Mouse (Mus musculus): ENCODE measurements around the gene Bbc3.
"Not testable (repeated sequence)": the region's sequence is repeated elsewhere in the genome, so short reads cannot be mapped to it uniquely, and the experiment has no call there.

Bbc3 gene

GRCm38 (mm10) chr7:16307141-16307540 is 1.1 kb upstream of the Bbc3 start:
- not testable (repeated sequence) for DNase-seq (ENCODE audit: low read depth, low spot score); H3K27me3 ChIP-seq (ENCODE audit: control insufficient read depth, insufficient read depth, low read length, poor library complexity, severe bottlenecking); H3K36me3 ChIP-seq (ENCODE audit: control insufficient read depth, insufficient read depth, low read length, poor library complexity, severe bottlenecking)

- Histone ChIP-seq H3K36me3 (ENCODE audit: control insufficient read depth, insufficient read depth, low read length, poor library complexity, severe bottlenecking) (no peaks in the 10 kb centered on the region), H3K27me3 (ENCODE audit: control insufficient read depth, insufficient read depth, low read length, poor library complexity, severe bottlenecking) (no peaks in the 10 kb centered on the region)
- peak; percentile 67 for DNase-seq (ENCODE audit: low read depth, low spot score)
Measured at GRCm38 (mm10) chr7:16308555-16309317, 543 bp downstream of the Bbc3 start.

DNA sequence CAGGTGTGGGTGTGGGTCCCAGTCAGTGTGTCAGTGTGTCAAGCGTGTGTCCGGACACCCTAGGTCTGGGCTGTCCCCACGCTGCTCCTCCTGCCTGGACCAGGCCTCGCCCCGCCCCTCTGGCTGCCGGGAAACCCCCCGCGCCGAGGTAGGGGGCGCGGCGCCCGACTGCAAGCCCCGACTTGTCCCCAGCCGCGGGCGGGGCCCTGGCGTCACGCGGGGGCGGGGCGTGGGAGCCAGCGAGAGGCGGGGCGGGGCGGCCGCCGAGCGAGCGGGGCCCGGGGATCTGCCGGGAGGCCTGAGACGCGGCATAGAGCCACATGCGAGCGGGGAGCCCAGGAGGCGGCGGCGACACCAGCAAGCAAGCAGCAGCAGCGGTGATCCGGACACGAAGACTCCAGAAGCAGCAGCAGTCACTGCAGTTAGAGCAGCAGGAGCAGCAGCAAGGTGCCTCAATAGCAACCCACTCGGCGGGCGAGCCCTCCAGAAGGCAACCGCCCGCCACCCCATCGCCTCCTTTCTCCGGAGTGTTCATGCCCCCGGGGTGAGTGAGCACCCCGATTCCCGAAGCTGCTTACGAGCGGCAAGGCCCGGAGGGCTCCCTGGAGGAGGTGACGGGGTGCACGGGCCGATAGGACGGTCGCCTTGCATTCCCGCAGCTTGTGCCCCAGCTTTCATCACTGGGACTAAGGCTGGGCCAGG is 1.3 kb downstream of the Bbc3 start:
- H3K36me3 ChIP-seq (ENCODE audit: control insufficient read depth, insufficient read depth, low read length, poor library complexity, severe bottlenecking): no peaks in the 10 kb centered on the region
- H3K27me3 ChIP-seq (ENCODE audit: control insufficient read depth, insufficient read depth, low read length, poor library complexity, severe bottlenecking): no peaks in the 10 kb centered on the region
- peak; percentile 89 for DNase-seq (ENCODE audit: low read depth, low spot score)

DNA sequence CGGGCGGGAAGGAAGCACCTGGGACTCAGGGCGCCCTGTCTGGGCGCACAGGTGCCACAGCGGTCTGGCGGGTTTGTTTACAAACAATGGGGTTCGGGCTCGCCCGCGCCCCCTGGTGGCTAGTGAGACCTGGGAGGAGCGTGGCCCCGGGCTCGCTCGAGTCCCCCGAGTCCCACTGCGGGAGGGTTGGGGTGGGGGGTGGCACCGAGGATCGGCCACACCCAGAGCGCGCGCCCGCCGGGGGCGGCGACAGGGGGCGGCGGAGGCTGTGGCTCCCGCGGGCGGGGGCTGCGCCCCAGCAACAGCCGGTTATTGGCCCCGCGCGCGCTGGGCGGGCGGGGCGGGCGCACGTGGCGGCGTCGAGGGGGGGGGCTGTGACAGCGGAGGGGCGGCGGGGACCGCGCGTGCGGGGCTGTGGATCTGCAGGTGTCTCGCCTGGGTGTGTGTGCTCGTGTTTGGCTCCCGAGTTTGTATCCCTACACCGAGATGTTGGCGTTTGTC is 1.9 kb downstream of the Bbc3 start:
- Histone ChIP-seq H3K27me3 (ENCODE audit: control insufficient read depth, insufficient read depth, low read length, poor library complexity, severe bottlenecking) (no peaks in the 10 kb centered on the region), H3K36me3 (ENCODE audit: control insufficient read depth, insufficient read depth, low read length, poor library complexity, severe bottlenecking) (no peaks in the 10 kb centered on the region)
- DNase-seq (ENCODE audit: low read depth, low spot score): peak; percentile 91

- peak; percentile 68 for DNase-seq (ENCODE audit: low read depth, low spot score)
- H3K36me3 ChIP-seq (ENCODE audit: control insufficient read depth, insufficient read depth, low read length, poor library complexity, severe bottlenecking): no peaks in the 10 kb centered on the region
Measured at GRCm38 (mm10) chr7:16310521-16311452, 2.6 kb downstream of the Bbc3 start.

GRCm38 (mm10) chr7:16311453-16312004 is 3.3 kb downstream of the Bbc3 start:
- Histone ChIP-seq H3K36me3 (ENCODE audit: control insufficient read depth, insufficient read depth, low read length, poor library complexity, severe bottlenecking) (no peaks in the 10 kb centered on the region), H3K27me3 (ENCODE audit: control insufficient read depth, insufficient read depth, low read length, poor library complexity, severe bottlenecking) (no peaks in the 10 kb centered on the region)
- peak; percentile 52 for DNase-seq (ENCODE audit: low read depth, low spot score)

More at GRCm38 (mm10) chr7:16310521-16311452, 2.6 kb downstream of the Bbc3 start:
- no peaks in the 10 kb centered on the region for H3K27me3 ChIP-seq (ENCODE audit: control insufficient read depth, insufficient read depth, low read length, poor library complexity, severe bottlenecking)

- Histone ChIP-seq H3K27me3 (ENCODE audit: control insufficient read depth, insufficient read depth, low read length, poor library complexity, severe bottlenecking) (no peaks in the 10 kb centered on the region), H3K36me3 (ENCODE audit: control insufficient read depth, insufficient read depth, low read length, poor library complexity, severe bottlenecking) (no peaks in the 10 kb centered on the region)
- DNase-seq (ENCODE audit: low read depth, low spot score): peak; percentile 31
Measured at GRCm38 (mm10) chr7:16312011-16312671, 3.9 kb downstream of the Bbc3 start.

DNA sequence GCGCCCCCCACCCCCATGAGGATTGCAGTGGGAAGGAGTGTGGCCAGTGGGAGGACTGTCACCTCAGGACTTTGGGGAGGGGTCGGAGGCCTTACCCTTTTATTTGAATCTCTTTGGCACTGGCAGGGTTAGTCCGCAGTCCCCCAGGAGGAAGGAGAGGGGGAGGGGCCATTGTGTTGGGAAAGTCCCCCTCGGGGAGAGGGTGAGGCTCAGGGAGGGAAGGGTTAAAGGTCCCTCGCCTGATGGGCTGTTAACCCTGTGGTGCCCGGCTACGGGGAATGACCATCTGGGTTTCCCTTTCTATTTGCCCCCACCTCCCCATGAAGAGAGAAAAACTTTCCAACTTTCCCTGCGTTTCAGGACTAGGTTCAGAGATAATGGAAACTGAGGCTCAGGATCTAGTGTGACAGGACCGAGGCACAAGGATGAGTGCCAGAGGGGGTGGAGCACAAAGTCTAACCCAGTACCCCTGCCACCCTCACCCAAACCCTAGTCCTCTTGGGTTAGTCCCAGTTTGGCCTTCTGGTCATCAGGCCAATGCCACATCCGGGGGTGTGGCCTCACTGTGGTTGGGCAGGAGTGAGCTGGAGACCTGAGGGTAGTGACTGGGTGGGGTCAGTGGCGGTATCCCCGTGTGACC is 4.6 kb downstream of the Bbc3 start:
- Histone ChIP-seq H3K27me3 (ENCODE audit: control insufficient read depth, insufficient read depth, low read length, poor library complexity, severe bottlenecking) (no peaks in the 10 kb centered on the region), H3K36me3 (ENCODE audit: control insufficient read depth, insufficient read depth, low read length, poor library complexity, severe bottlenecking) (no peaks in the 10 kb centered on the region)
- DNase-seq (ENCODE audit: low read depth, low spot score): peak; percentile 65

DNA sequence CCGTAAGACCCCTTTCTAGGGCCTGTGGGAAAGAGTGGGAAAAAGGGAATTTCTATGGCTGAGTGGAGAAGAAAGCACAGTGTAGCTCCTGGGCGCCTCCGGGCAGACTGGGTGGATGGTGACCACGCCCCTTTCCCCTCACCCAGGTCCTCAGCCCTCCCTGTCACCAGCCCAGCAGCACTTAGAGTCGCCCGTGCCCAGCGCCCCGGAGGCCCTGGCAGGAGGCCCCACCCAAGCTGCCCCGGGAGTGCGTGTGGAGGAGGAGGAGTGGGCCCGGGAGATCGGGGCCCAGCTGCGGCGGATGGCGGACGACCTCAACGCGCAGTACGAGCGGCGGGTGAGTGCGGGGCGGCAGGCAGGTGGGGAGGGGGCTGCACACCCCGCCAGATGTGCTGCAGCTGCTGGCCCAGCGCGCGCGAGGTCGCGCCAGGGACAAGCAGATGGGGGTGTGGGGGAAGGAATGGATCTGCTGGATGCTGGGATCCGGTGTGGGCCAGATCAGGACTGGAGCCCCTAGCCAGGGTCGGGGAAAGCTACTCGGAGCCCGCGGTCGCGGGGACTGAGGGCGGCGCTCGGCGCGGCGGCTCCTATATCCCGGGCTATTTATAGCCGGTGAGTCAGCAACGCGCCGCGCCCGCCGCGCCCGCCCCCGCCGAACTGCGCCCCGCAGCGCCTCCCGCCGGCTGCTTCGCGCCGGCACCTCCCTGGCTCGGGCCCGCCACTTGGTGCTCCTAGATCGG is 5.5 kb downstream of the Bbc3 start:
- peak; percentile 73 for DNase-seq (ENCODE audit: low read depth, low spot score)
- Histone ChIP-seq H3K36me3 (ENCODE audit: control insufficient read depth, insufficient read depth, low read length, poor library complexity, severe bottlenecking) (no peaks in the 10 kb centered on the region), H3K27me3 (ENCODE audit: control insufficient read depth, insufficient read depth, low read length, poor library complexity, severe bottlenecking) (no peaks in the 10 kb centered on the region)

DNA sequence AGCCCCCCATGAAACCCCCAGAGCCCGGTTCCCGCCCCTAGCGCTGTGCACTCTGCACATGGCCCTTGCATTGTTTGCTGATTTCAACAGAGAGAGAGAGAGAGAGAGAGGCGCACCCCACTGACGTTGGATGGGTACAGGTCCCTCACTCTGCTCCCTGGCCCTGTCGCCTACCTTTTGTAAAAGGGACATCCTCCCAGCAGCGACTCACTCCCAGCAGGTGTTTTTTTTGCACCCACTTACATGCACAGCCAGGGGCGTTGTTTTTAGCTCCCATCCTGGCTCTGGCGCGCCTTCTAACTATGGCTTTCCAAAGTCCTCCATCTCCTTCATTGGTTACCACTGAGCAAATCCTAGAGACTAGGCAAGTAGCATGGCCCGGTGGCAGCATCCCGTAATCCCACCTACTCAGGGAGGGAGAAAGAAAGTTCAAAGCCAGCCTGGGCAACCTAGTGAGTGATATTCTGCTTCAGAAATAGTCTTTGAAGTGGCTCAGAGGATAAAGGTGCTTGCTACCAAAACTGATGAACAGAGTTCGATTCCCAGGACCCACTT is 6.1 kb downstream of the Bbc3 start:
- Histone ChIP-seq H3K36me3 (ENCODE audit: control insufficient read depth, insufficient read depth, low read length, poor library complexity, severe bottlenecking) (no peaks in the 10 kb centered on the region), H3K27me3 (ENCODE audit: control insufficient read depth, insufficient read depth, low read length, poor library complexity, severe bottlenecking) (no peaks in the 10 kb centered on the region)
- DNase-seq (ENCODE audit: low read depth, low spot score): no peak

- no peaks in the 10 kb centered on the region for H3K36me3 ChIP-seq (ENCODE audit: control insufficient read depth, insufficient read depth, low read length, poor library complexity, severe bottlenecking)
- no peaks in the 10 kb centered on the region for H3K27me3 ChIP-seq (ENCODE audit: control insufficient read depth, insufficient read depth, low read length, poor library complexity, severe bottlenecking)
- DNase-seq (ENCODE audit: low read depth, low spot score): no peak
Measured at GRCm38 (mm10) chr7:16315222-16315759, 7.1 kb downstream of the Bbc3 start.

DNA sequence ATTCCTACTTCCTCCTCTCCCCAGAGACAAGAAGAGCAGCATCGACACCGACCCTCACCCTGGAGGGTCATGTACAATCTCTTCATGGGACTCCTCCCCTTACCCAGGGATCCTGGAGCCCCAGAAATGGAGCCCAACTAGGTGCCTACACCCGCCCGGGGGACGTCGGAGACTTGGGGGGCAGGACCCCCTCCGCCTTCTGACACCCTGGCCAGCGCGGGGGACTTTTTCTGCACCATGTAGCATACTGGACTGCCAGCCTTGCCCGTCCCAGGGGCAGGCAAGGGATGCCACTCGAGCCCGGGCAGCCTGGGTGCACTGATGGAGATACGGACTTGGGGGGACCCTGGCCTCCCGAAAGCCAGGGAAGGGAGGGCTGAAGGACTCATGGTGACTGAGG is 8.9 kb downstream of the Bbc3 start:
- Histone ChIP-seq H3K27me3 (ENCODE audit: control insufficient read depth, insufficient read depth, low read length, poor library complexity, severe bottlenecking) (no peaks in the 10 kb centered on the region), H3K36me3 (ENCODE audit: control insufficient read depth, insufficient read depth, low read length, poor library complexity, severe bottlenecking) (no peaks in the 10 kb centered on the region)
- no peak for DNase-seq (ENCODE audit: low read depth, low spot score)

DNA sequence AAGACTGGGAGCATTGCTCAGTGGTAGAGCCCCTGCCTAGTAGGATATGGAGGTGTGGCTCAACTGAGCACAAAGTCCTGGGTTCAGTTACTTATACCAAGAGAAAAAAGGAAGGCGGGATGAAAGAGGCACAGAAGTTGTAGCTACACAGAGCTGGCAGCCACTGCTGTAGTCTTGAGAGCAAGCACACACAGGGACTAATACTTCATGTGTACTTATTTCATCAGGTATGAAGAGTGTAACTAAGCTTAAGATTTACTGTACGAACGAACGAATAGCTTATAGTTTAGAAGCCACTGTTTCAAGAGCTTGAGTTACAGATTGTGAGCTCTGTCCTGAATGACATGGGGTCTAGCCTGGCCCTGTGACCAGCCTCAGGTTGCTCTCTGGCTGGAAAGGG is 11.0 kb downstream of the Bbc3 start:
- DNase-seq (ENCODE audit: low read depth, low spot score): no peak

More for the DNA sequence above, 11.0 kb downstream of the Bbc3 start:
- H3K27me3 ChIP-seq (ENCODE audit: control insufficient read depth, insufficient read depth, low read length, poor library complexity, severe bottlenecking): no peaks in the 10 kb centered on the region
- no peaks in the 10 kb centered on the region for H3K36me3 ChIP-seq (ENCODE audit: control insufficient read depth, insufficient read depth, low read length, poor library complexity, severe bottlenecking)
